ENCODE assay signal across 8 mouse cellular contexts in the genomic region with DNA sequence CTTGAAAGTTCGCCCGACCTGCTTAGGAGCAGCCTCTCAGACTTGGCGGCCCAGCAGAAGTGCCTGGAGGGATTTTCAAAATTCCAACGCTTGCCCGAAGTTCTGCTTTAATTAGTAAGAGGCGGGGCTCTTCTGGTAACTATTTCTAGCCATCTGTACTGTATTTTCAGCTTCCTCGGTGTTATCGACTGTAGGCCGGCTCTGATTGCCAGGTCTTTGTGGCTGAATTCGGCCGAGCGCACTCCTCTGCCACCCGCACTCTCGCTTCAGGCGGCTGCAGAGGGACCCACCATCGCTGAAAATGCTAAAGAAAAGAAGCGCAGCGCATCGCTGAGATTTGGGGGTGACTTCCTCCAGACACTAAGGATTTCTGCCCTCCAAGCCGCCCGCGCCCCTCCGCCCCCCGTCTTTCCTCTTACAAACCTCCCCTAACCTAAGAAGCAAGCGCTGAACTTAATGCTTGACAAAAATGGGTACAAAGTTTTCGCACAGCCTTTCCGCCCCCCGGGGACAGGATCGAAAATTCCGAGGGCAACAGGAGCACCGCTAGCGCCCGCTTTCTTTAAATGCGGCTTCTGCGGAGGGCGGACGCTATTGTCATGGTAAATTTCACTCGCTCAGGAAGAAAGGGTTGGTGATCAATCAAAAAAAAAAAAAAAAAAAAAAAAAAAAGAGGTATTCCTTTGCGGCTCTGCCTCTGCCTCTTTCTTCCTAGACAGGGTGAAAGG. TPM values are rescaled to one million over a fixed set of nuclear protein-coding genes. Genes with fewer than 3 reads are reported as not detected.
A peak's percentile ranks its signal among the peaks of the same experiment; 100 is the strongest.
DNase-seq lines count a peak whose midpoint lies in the region; ATAC-seq and TF ChIP-seq lines count a peak whose summit lies in the region.

No protein-coding gene starts in this region.

- H3K27ac ChIP-seq in left cerebral cortex, adult 2 months: no peak overlapping the region
- H3K27ac ChIP-seq in embryonic fibroblast, embryonic 13.5 days (ENCODE audit: insufficient read depth, low read length): no peak overlapping the region
- peak overlapping the region; percentile 62 for H3K27ac ChIP-seq in hindbrain, embryonic 13.5 days
- H3K27ac ChIP-seq in liver, embryonic 12.5 days: no peak overlapping the region
- H3K27ac ChIP-seq in neural tube, embryonic 11.5 days (ENCODE audit: low read depth, low read length): peak overlapping the region; percentile 21; the same call in 1 of the 2 replicates

- DNase-seq in left cerebral cortex, adult 2 months (ENCODE audit: extremely low spot score in 1 of 2, low spot score in 2 of 2): no peak
- DNase-seq in left cerebral cortex, postnatal 36 days (ENCODE audit: low spot score in 2 of 2): no peak
- peak; percentile 74 for DNase-seq in neural tube, embryonic 11.5 days (ENCODE audit: low spot score)
- DNase-seq in urinary bladder, adult 18-20 months (ENCODE audit: low spot score in 2 of 2): no peak
- no peak for DNase-seq in cerebellum, adult 11 months

- TF ChIP-seq POLR2A in embryonic fibroblast, embryonic 13.5 days (IDR thresholded peaks at IDR 0.05; ENCODE audit: low read depth, low read length): no peak

- TF ChIP-seq CTCF in left cerebral cortex, adult 2 months (IDR thresholded peaks at IDR 0.05): no peak
- TF ChIP-seq CTCF in embryonic fibroblast, embryonic 13.5 days (IDR thresholded peaks at IDR 0.05; ENCODE audit: borderline replicate concordance, insufficient read depth, low read length): no peak

- 0 out of 2 replicates have a peak, but pooled peaks have one; percentile 29 for ATAC-seq in hindbrain, embryonic 13.5 days (ENCODE audit: low FRiP score)
- ATAC-seq in liver, embryonic 12.5 days: no peak
- no peak; the same call in none of the 2 replicates for ATAC-seq in neural tube, embryonic 11.5 days (ENCODE audit: insufficient read depth, low FRiP score, low TSS enrichment)

- H3K4me1 ChIP-seq in embryonic fibroblast, embryonic 13.5 days (ENCODE audit: control insufficient read depth, insufficient read depth, low read length): no peaks in the 10 kb centered on the region
- peaks cover 15% of the 10 kb centered on the region for H3K4me1 ChIP-seq in hindbrain, embryonic 13.5 days (replicated peaks)
- no peaks in the 10 kb centered on the region for H3K4me1 ChIP-seq in liver, embryonic 12.5 days
- no peaks in the 10 kb centered on the region for H3K4me1 ChIP-seq in neural tube, embryonic 11.5 days (ENCODE audit: control insufficient read depth, insufficient read depth, low read length)

- no peaks in the 10 kb centered on the region for H3K9me3 ChIP-seq in hindbrain, embryonic 13.5 days
- H3K9me3 ChIP-seq in liver, embryonic 12.5 days (replicated peaks): no peaks in the 10 kb centered on the region
- H3K9me3 ChIP-seq in neural tube, embryonic 11.5 days (ENCODE audit: control insufficient read depth, low read length): no peaks in the 10 kb centered on the region

- no peaks in the 10 kb centered on the region for H3K36me3 ChIP-seq in hindbrain, embryonic 13.5 days
- no peaks in the 10 kb centered on the region for H3K36me3 ChIP-seq in liver, embryonic 12.5 days
- H3K36me3 ChIP-seq in neural tube, embryonic 11.5 days (ENCODE audit: control insufficient read depth, insufficient read depth, low read length): no peaks in the 10 kb centered on the region

- H3K4me2 ChIP-seq in hindbrain, embryonic 13.5 days: peak overlapping the region; percentile 98
- peak overlapping the region; percentile 58 for H3K4me2 ChIP-seq in liver, embryonic 12.5 days
- peak overlapping the region; percentile 78 for H3K4me2 ChIP-seq in neural tube, embryonic 11.5 days (ENCODE audit: low read depth)

- H3K27me3 ChIP-seq in hindbrain, embryonic 13.5 days: no peaks in the 10 kb centered on the region
- peaks cover 51% of the 10 kb centered on the region for H3K27me3 ChIP-seq in liver, embryonic 12.5 days (replicated peaks)
- no peaks in the 10 kb centered on the region for H3K27me3 ChIP-seq in neural tube, embryonic 11.5 days (ENCODE audit: control insufficient read depth, insufficient read depth, low read length)

- intact Hi-C loops in left cerebral cortex, adult 2 months (cut with DNase I): no loop called here
- intact Hi-C loops in left cerebral cortex, postnatal 36 days (cut with DNase I): loop anchor here (5.0 to 10.0 kb wide), 2 partner anchors 270 to 482 kb away; no protein-coding TSS in a partner anchor

- H3K9ac ChIP-seq in hindbrain, embryonic 13.5 days: peak overlapping the region; percentile 76
- no peak overlapping the region for H3K9ac ChIP-seq in liver, embryonic 12.5 days
- peak overlapping the region; percentile 46 for H3K9ac ChIP-seq in neural tube, embryonic 11.5 days (ENCODE audit: low read length)

- H3K4me3 ChIP-seq in left cerebral cortex, adult 2 months: peak overlapping the region; percentile 45
- H3K4me3 ChIP-seq in embryonic fibroblast, embryonic 13.5 days (ENCODE audit: insufficient read depth, low read length): peak overlapping the region; percentile 38
- peak overlapping the region; percentile 56 for H3K4me3 ChIP-seq in hindbrain, embryonic 13.5 days
- peak overlapping the region; percentile 41 for H3K4me3 ChIP-seq in liver, embryonic 12.5 days
- peak overlapping the region; percentile 46 for H3K4me3 ChIP-seq in neural tube, embryonic 11.5 days (ENCODE audit: low read depth, low read length)

- 1% methylated on average over 39 of the region's 39 CpGs for WGBS in hindbrain, embryonic 13.5 days
- WGBS in liver, embryonic 12.5 days (ENCODE audit: insufficient replicate concordance): 2% methylated on average over 39 of the region's 39 CpGs
- WGBS in neural tube, embryonic 11.5 days: under 1% methylated on average over 39 of the region's 39 CpGs

RNA-seq across cellular contexts. Expression of gene Shroom3, which starts 0.5 kb away (rescaled TPM):
- total RNA-seq in left cerebral cortex, adult 2 months (2021): 1 to 10 TPM; 4.3 to 6.3 TPM
- total RNA-seq in left cerebral cortex, postnatal 36 days (2021): 1 to 10 TPM; 3.3 to 3.4 TPM
- polyA plus RNA-seq in embryonic fibroblast, embryonic 13.5 days (2011; ENCODE audit: insufficient read length, low read depth, missing spikeins): 0.99 and 1.2 TPM in 2 replicates
- 2.0 and 2.1 TPM in 2 replicates for polyA plus RNA-seq in hindbrain, embryonic 13.5 days (2015; fragmentation: Nextera tagmentation; extraction: Ambion mirVana)
- 0.92 and 1.2 TPM in 2 replicates for polyA plus RNA-seq in liver, embryonic 12.5 days (2016; fragmentation: Nextera tagmentation; extraction: Ambion mirVana)
- polyA plus RNA-seq in neural tube, embryonic 11.5 days (2014; fragmentation: Nextera tagmentation; extraction: Ambion mirVana): 5.1 and 5.9 TPM in 2 replicates

RNA-seq across cellular contexts. Expression of gene Ccdc158, which starts 7.7 kb away (rescaled TPM):
- total RNA-seq in left cerebral cortex, adult 2 months (2021): under 1 TPM; 0.36 to 0.54 TPM
- total RNA-seq in left cerebral cortex, postnatal 36 days (2021): under 1 TPM; 0.30 to 0.39 TPM
- 0.62 and 1.3 TPM in 2 replicates for polyA plus RNA-seq in embryonic fibroblast, embryonic 13.5 days (2011; ENCODE audit: insufficient read length, low read depth, missing spikeins)
- polyA plus RNA-seq in hindbrain, embryonic 13.5 days (2015; fragmentation: Nextera tagmentation; extraction: Ambion mirVana): 0.43 and 0.44 TPM in 2 replicates
- polyA plus RNA-seq in liver, embryonic 12.5 days (2016; fragmentation: Nextera tagmentation; extraction: Ambion mirVana): 0.17 and 0.23 TPM in 2 replicates
- 0.61 and 0.77 TPM in 2 replicates for polyA plus RNA-seq in neural tube, embryonic 11.5 days (2014; fragmentation: Nextera tagmentation; extraction: Ambion mirVana)

Comparison
In these comparisons a context has a peak if more than half of its experiments do, and no peak if none do; other contexts are left out.
1. H3K27ac ChIP-seq: peak in hindbrain, embryonic 13.5 days (single experiment) and neural tube, embryonic 11.5 days (single experiment); none in left cerebral cortex, adult 2 months (single experiment), embryonic fibroblast, embryonic 13.5 days (single experiment) and liver, embryonic 12.5 days (single experiment).
2. Peak in every context shown above with its lines, with median percentiles within 50 percentile points of each other: H3K4me3 ChIP-seq and H3K4me2 ChIP-seq.